Mouse (Mus musculus) lung, embryonic 14.5 days (tissue): ENCODE measurements around the gene Tfam. TPM values are rescaled to one million over a fixed set of nuclear protein-coding genes. Genes with fewer than 3 reads are reported as not detected.

Source experiments
- ATAC-seq: fragments of 200-750 bp; cut with Nextera tagmentation; 2 replicates; pipeline ENCODE4 v1.8.0; 2017; ENCODE audit warnings: mild to moderate bottlenecking, moderate TSS enrichment, moderate library complexity; ENCODE audit not compliant: insufficient read depth
- DNase-seq: peaks from one replicate; pipeline ENCODE4 v3.0.0-alpha.2; 2015
- H3K27ac ChIP-seq: fragments of 300-500 bp; sonication (generic); 2 replicates; pipeline ENCODE4 v1.5.1; 2014; ENCODE audit warnings: low read depth, mild to moderate bottlenecking, moderate library complexity
- H3K27me3 ChIP-seq: fragments of 300-500 bp; sonication (generic); 2 replicates; pipeline ENCODE4 v1.6.1; 2014; ENCODE audit warnings: low read length, control low read depth; ENCODE audit not compliant: insufficient read depth
- H3K36me3 ChIP-seq: fragments of 300-500 bp; sonication (generic); 2 replicates; pipeline ENCODE4 v1.6.1; 2014; ENCODE audit warnings: control low read depth; ENCODE audit not compliant: insufficient read depth
- H3K4me1 ChIP-seq: fragments of 300-500 bp; sonication (generic); 2 replicates; pipeline ENCODE4 v1.6.1; 2014; ENCODE audit warnings: antibody characterized with exemption, control low read depth; ENCODE audit not compliant: insufficient read depth
- H3K4me2 ChIP-seq: fragments of 300-500 bp; sonication (generic); 2 replicates; pipeline ENCODE4 v1.6.1; 2014; ENCODE audit warnings: mild to moderate bottlenecking
- H3K4me3 ChIP-seq: fragments of 300-500 bp; sonication (generic); 2 replicates; pipeline ENCODE4 v1.5.1; 2014; ENCODE audit warnings: low read depth, low read length
- H3K9ac ChIP-seq: fragments of 300-500 bp; sonication (generic); 2 replicates; pipeline ENCODE4 v1.6.1; 2014
- H3K9me3 ChIP-seq: fragments of 300-500 bp; sonication (generic); 2 replicates; pipeline ENCODE4 v1.6.1; 2016; ENCODE audit warnings: low read depth, low read length, control low read depth
- CTCF ChIP-seq: IDR thresholded peaks from 2 replicates; pipeline ENCODE4 v1.5.1; 2016; ENCODE audit warnings: antibody characterized with exemption, low read depth
- WGBS: fragments of 180-500 bp; shearing (Covaris S2); extraction: QIAGEN DNeasy Blood & Tissue Kit; methylation state at CpG from one replicate; pipeline ENCODE4 v1.1.7; 2014; 5-methylcytosine and 5-hydroxymethylcytosine counted together
- polyA plus RNA-seq: library from polyadenylated mRNA; unstranded; fragments of >200 nt; fragmentation: Nextera tagmentation; extraction: Ambion mirVana; gene quantifications from 2 replicates; pipeline ENCODE4 v1.2.1, GENCODE M21; 2014

The Tfam gene
- 71.3 and 71.7 TPM in 2 replicates for polyA plus RNA-seq

- DNase-seq (no peak), ATAC-seq (no peak)
- peak within 1 kb of the TSS; percentile 71 for H3K4me2 ChIP-seq
- peak within 1 kb of the TSS; percentile 94 for H3K4me3 ChIP-seq
- H3K9me3 ChIP-seq = no peaks in the 10 kb centered on the region
- WGBS = 2% methylated on average over 6 of the region's 7 CpGs
- peaks cover 27% of the 10 kb centered on the region for H3K36me3 ChIP-seq
- no peak for TF ChIP-seq CTCF
- H3K4me1 ChIP-seq = peaks cover 3% of the 10 kb centered on the region; the same call in 1 of the 2 replicates
- H3K27ac ChIP-seq = peak within 1 kb of the TSS; percentile 82
- peak within 1 kb of the TSS; percentile 94 for H3K9ac ChIP-seq
- no peaks in the 10 kb centered on the region for H3K27me3 ChIP-seq
Measured at GRCm38 (mm10) chr10:71238240-71238554, at the start of gene Tfam. TSS of gene Tfam (minus strand) at chr10:71238280.

- Histone ChIP-seq H3K4me3 (peak within 1 kb of the TSS; percentile 93), H3K27me3 (no peaks in the 10 kb centered on the region), H3K36me3 (0 out of 2 replicates have a peak, but pooled peaks cover 3% of the 10 kb centered on the region), H3K4me2 (peak within 1 kb of the TSS; percentile 75), H3K4me1 (0 out of 2 replicates have a peak, but pooled peaks cover 4% of the 10 kb centered on the region), H3K9me3 (no peaks in the 10 kb centered on the region), H3K27ac (peak within 1 kb of the TSS; percentile 50; the same call in 1 of the 2 replicates), H3K9ac (peak within 1 kb of the TSS; percentile 91)
- no peak for TF ChIP-seq CTCF
- under 1% methylated on average over 46 of the region's 50 CpGs for WGBS
- ATAC-seq (peak; percentile 96), DNase-seq (peak; percentile 90)
Measured at GRCm38 (mm10) chr10:71285126-71285580, 47.1 kb upstream of the Tfam start, which contains the start of gene Ube2d1. TSS of gene Ube2d1 (minus strand) at chr10:71285262.

- WGBS = under 1% methylated on average over 41 of the region's 41 CpGs
- no peaks in the 10 kb centered on the region for H3K27me3 ChIP-seq
- ATAC-seq (peak; percentile 83), DNase-seq (peak; percentile 57)
- peak overlapping the region; percentile 50; the same call in 1 of the 2 replicates for H3K27ac ChIP-seq
- no peak for TF ChIP-seq CTCF
- 0 out of 2 replicates have a peak, but pooled peaks cover 3% of the 10 kb centered on the region for H3K36me3 ChIP-seq
- H3K9me3 ChIP-seq = no peaks in the 10 kb centered on the region
- 0 out of 2 replicates have a peak, but pooled peaks cover 4% of the 10 kb centered on the region for H3K4me1 ChIP-seq
- H3K4me2 ChIP-seq = peak overlapping the region; percentile 75
- peak overlapping the region; percentile 93 for H3K4me3 ChIP-seq
- peak overlapping the region; percentile 91 for H3K9ac ChIP-seq
Measured at GRCm38 (mm10) chr10:71284511-71285125, 46.5 kb upstream of the Tfam start.

GRCm38 (mm10) chr10:71284131-71284510 lies 46.0 kb upstream of the Tfam start:
- 0 out of 2 replicates have a peak, but pooled peaks cover 4% of the 10 kb centered on the region for H3K4me1 ChIP-seq
- ATAC-seq (no peak), DNase-seq (no peak)
- no peak overlapping the region for H3K27ac ChIP-seq
- H3K36me3 ChIP-seq = 0 out of 2 replicates have a peak, but pooled peaks cover 3% of the 10 kb centered on the region
- no peaks in the 10 kb centered on the region for H3K27me3 ChIP-seq
- peak overlapping the region; percentile 93 for H3K4me3 ChIP-seq
- 7% methylated on average over 8 of the region's 8 CpGs for WGBS
- TF ChIP-seq CTCF = no peak
- peak overlapping the region; percentile 75 for H3K4me2 ChIP-seq
- peak overlapping the region; percentile 91 for H3K9ac ChIP-seq
- H3K9me3 ChIP-seq = no peaks in the 10 kb centered on the region

- H3K27me3 ChIP-seq = no peaks in the 10 kb centered on the region
- no peak for TF ChIP-seq CTCF
- H3K36me3 ChIP-seq = no peaks in the 10 kb centered on the region
- no peak overlapping the region for H3K4me3 ChIP-seq
- H3K9me3 ChIP-seq = no peaks in the 10 kb centered on the region
- ATAC-seq (no peak), DNase-seq (no peak)
- H3K4me2 ChIP-seq = no peak overlapping the region
- WGBS = 56% methylated on average over 9 of the region's 9 CpGs
- H3K27ac ChIP-seq = no peak overlapping the region
- no peaks in the 10 kb centered on the region for H3K4me1 ChIP-seq
- H3K9ac ChIP-seq = no peak overlapping the region
Measured at GRCm38 (mm10) chr10:71273008-71273739, 35.1 kb upstream of the Tfam start.

GRCm38 (mm10) chr10:71267973-71268372 lies 29.9 kb upstream of the Tfam start:
- Histone ChIP-seq H3K4me2 (no peak overlapping the region), H3K27ac (no peak overlapping the region), H3K9ac (no peak overlapping the region), H3K4me1 (no peaks in the 10 kb centered on the region), H3K9me3 (no peaks in the 10 kb centered on the region), H3K4me3 (no peak overlapping the region), H3K27me3 (no peaks in the 10 kb centered on the region), H3K36me3 (no peaks in the 10 kb centered on the region)
- 84% methylated on average over 2 of the region's 2 CpGs for WGBS
- no peak for TF ChIP-seq CTCF
- ATAC-seq = no peak
- DNase-seq = no peak

GRCm38 (mm10) chr10:71267511-71267910 lies 29.4 kb upstream of the Tfam start:
- DNase-seq (no peak), ATAC-seq (no peak)
- H3K27ac ChIP-seq = no peak overlapping the region
- no peaks in the 10 kb centered on the region for H3K4me1 ChIP-seq
- H3K9ac ChIP-seq = no peak overlapping the region
- H3K4me3 ChIP-seq = no peak overlapping the region
- WGBS = 82% methylated on average over 11 of the region's 11 CpGs
- H3K4me2 ChIP-seq = no peak overlapping the region
- H3K9me3 ChIP-seq = no peaks in the 10 kb centered on the region
- no peaks in the 10 kb centered on the region for H3K27me3 ChIP-seq
- H3K36me3 ChIP-seq = no peaks in the 10 kb centered on the region
- no peak for TF ChIP-seq CTCF
